Mouse (Mus musculus): ENCODE measurements around the gene Ear10.
"Not testable (repeated sequence)": the region's sequence is repeated elsewhere in the genome, so short reads cannot be mapped to it uniquely, and the experiment has no call there.

The Ear10 gene

GRCm38 (mm10) chr14:43923459-43923858, at the start of gene Ear10:
TSS of gene Ear10 (minus strand) at chr14:43923559.
- not testable (repeated sequence) for DNase-seq (ENCODE audit: low read depth)

- DNase-seq (ENCODE audit: low read depth), result not testable (repeated sequence)
Measured at GRCm38 (mm10) chr14:43956769-43957168, 33.4 kb upstream of the Ear10 start, which contains the start of gene Ang5. TSS of gene Ang5 (plus strand) at chr14:43957069.

DNA sequence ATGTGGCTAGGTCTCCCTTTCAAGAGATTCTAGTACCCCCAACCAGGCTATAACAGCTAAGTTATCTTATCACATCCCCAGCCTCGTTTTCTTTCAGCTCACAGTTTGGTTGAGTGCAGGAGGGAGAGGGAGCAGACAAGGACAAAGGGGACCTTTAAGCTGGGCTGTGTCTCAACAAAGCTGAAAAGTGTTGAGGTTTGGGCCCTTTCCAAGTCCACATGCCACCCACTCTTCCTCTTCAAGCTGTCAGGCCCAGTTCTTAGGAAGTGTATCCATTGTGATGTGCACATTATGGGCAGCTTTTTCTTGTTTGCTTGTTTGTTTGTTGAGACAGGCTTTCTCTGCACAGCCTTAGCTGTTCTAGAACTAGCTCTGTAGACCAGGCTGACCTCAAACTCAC, 31.7 kb upstream of the Ear10 start:
- DNase-seq (ENCODE audit: low read depth), result not testable (repeated sequence)

DNA sequence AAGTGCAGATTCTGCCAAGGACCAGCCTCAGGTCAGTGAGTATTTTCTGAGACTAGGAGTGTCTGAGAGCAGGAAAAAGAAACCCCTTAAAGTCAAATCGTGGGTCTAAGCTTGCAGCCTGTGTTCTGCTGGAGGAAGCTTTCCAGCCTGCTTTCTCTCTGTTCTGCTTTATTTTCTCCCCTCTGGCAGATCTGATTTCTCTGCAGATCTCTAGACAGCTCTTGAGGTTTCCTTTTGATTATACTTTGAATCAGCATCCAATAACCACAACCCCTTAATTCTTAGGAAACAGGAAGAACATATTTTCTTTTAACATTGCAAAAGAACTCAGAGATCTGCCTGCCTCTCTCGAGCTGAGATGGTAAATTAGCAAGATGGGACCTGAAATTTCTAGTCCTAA, 30.0 kb upstream of the Ear10 start:
- not testable (repeated sequence) for DNase-seq (ENCODE audit: low read depth)

GRCm38 (mm10) chr14:43933399-43933798, 10.0 kb upstream of the Ear10 start:
- not testable (repeated sequence) for DNase-seq (ENCODE audit: low read depth)

GRCm38 (mm10) chr14:43932991-43933390, 9.6 kb upstream of the Ear10 start:
- DNase-seq (ENCODE audit: low read depth), result not testable (repeated sequence)

DNA sequence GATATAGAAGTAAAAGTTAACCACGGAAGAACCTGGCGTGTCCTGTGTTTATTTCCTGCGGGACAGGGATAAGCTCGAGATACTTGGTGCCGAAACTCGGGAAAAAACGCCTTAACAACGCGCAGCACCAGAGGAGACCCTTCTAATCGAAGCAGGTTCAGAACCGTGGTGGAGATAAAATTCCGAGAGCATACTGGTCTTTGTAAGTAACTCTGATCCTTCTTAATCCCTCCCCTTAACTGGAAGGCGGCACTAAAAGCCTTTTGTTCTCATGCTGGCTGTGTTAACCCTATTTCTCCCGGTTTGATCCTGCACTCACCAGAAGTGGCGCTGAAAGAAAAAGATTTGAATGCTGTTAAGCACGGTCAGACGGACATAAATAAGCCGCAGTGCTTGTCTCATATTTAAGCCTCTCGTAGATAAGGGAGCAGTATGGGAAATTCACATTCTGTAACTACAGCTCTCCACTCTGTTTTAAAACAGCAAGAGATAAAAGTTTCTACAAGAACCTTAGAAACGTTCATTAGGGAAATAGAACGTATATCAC, 2.1 kb upstream of the Ear10 start:
- not testable (repeated sequence) for DNase-seq (ENCODE audit: low read depth)

GRCm38 (mm10) chr14:43924688-43925403, 1.5 kb upstream of the Ear10 start, which contains the start of gene Gm8113:
TSS of gene Gm8113 (plus strand) at chr14:43925390.
- DNase-seq (ENCODE audit: low read depth), result not testable (repeated sequence)

DNA sequence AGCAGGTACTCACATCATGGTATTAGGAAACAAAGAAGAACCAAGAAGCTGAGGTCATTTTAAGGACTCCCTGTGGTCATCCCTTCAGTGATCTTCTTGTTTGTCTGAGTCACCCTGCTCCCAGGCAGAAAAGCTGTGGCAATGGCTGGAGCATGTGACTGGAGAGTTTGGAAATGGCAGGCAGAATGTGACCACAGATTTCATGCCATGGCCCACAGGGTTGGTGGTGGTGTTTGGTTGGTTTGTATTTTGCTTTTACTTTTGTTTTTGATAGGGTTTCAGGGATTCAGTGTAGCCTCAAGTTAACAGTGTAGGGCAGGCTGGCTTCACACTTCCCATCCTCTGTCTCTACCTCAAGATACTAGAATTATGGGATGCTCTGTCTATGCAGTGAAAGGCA, 5.1 kb downstream of the Ear10 start:
- not testable (repeated sequence) for DNase-seq (ENCODE audit: low read depth)

GRCm38 (mm10) chr14:43898577-43898976, 24.8 kb downstream of the Ear10 start:
- DNase-seq (ENCODE audit: low read depth), result not testable (repeated sequence)

GRCm38 (mm10) chr14:43895357-43895756, 28.0 kb downstream of the Ear10 start:
- not testable (repeated sequence) for DNase-seq (ENCODE audit: low read depth)

DNA sequence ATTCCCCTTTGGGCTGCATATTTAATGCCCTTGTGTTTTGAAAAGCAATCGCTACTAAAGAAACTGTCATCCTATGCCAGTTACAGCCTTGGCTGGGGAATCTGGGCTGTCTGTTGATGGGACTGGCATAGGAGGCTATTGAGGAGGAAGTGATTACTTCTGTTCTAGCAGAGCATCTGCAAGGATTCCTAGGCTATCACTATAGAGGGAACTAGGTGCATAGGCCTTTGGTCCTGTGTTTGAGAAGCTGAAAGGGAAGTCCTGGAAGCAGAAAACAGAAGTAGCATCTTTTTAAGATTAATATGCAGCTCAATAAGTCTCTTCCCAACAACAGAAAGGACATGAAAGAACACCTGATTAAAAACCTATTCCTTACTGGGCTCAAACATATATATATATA, 32.1 kb downstream of the Ear10 start:
- DNase-seq (ENCODE audit: low read depth), result not testable (repeated sequence)

DNA sequence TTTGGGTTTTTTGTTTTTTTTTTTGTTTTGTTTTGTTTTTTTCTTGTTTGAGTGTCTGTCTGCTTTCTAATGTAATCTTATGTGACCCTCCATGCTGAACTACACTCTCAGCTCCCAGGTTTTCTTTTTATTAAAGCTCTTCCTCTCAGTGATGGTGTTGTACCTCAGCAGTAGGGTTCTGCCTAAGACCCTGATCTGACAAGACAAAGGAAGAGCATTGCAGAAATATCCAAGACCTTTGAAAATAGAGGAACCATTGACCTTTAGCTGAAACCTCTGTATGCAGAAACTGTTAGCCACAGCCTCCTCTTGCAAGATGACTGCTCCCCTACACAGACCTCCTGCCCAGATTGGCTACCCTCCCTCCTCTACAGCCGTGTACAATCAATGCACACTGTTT, 37.1 kb downstream of the Ear10 start:
- not testable (repeated sequence) for DNase-seq (ENCODE audit: low read depth)

GRCm38 (mm10) chr14:43879966-43880545, 43.3 kb downstream of the Ear10 start:
- DNase-seq (ENCODE audit: low read depth), result not testable (repeated sequence)

DNA sequence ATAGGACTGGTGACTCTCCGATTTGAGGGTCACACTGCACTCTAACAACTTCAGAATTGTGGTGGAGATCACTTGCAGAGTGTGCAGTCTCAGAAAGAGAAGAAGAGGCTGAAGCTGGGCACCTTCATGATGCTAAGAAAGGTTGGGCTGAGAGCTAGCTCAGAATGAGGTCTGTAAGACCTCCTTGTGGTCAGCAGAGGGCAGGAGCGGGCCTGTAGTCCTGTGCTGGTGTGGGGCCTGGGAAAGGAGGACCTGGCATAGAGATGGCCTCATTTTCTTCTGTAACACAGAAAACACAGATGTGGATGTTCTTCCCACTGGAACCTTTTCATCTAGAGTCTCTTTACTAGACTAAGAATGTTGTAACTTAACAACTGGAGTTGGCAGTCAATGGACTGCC, 45.6 kb downstream of the Ear10 start:
- not testable (repeated sequence) for DNase-seq (ENCODE audit: low read depth)

DNA sequence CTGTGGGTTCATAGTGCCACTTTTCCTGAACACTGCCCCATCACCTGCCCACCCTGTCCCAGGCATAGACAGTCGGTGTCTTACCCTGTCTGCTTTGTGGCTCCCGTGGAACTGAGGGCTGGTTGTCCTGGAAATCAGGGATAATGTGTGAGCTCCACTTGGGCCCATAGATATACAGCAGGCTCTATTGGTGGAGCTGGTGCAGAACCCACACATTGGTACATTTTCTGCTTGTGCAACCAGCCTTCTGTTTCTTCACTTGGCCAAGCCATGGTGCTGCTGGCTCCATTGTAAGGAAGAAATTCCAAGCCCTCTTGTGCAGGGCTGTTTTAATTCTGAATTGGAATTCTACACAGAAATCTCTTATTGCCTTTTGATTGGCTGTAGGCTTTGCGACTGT, 47.9 kb downstream of the Ear10 start, which contains the start of gene Ear1:
TSS of gene Ear1 (minus strand) at position 101 of the 400 bp plus-strand sequence.
- not testable (repeated sequence) for DNase-seq (ENCODE audit: low read depth)

- not testable (repeated sequence) for DNase-seq (ENCODE audit: low read depth)
Measured at GRCm38 (mm10) chr14:43874862-43875261, 48.5 kb downstream of the Ear10 start.

Data from c-Kit-positive CD71-positive TER-119-negative erythroid progenitor cells, embryonic 14.5 days (primary cell).